Mouse (Mus musculus) testis, adult 2 months (tissue): ENCODE measurements around the gene Ccdc170. TPM values are rescaled to one million over a fixed set of nuclear protein-coding genes. Genes with fewer than 3 reads are reported as not detected.
A peak's percentile ranks its signal among the peaks of the same experiment; 100 is the strongest.
"Not testable (repeated sequence)": the region's sequence is repeated elsewhere in the genome, so short reads cannot be mapped to it uniquely, and the experiment has no call there.

Experiments
- H3K27ac ChIP-seq: fragments of 200-500 bp; 2 replicates; pipeline ENCODE4 v1.5.1; 2012; ENCODE audit warnings: low read depth, low read length; ENCODE audit not compliant: control insufficient read depth, insufficient read depth
- H3K27me3 ChIP-seq: fragments of 200-500 bp; 2 replicates; pipeline ENCODE4 v1.6.1; 2012; ENCODE audit warnings: mild to moderate bottlenecking, low read length, moderate library complexity; ENCODE audit not compliant: control insufficient read depth, insufficient read depth
- H3K36me3 ChIP-seq: fragments of 200-500 bp; 2 replicates; pipeline ENCODE4 v1.6.1; 2012; ENCODE audit warnings: mild to moderate bottlenecking, low read length; ENCODE audit not compliant: control insufficient read depth, insufficient read depth
- H3K4me1 ChIP-seq: fragments of 200-500 bp; 2 replicates; pipeline ENCODE4 v1.6.1; 2012; ENCODE audit warnings: low read length; ENCODE audit not compliant: control insufficient read depth, insufficient read depth
- H3K4me3 ChIP-seq: fragments of 200-500 bp; 2 replicates; pipeline ENCODE4 v1.5.1; 2012; ENCODE audit warnings: low read depth, mild to moderate bottlenecking, low read length, moderate library complexity, mixed read lengths; ENCODE audit not compliant: control insufficient read depth
- CTCF ChIP-seq: fragments of 200-500 bp; IDR thresholded peaks from 2 replicates; pipeline ENCODE4 v1.5.1; 2012; ENCODE audit warnings: low read depth, mild to moderate bottlenecking, inconsistent platforms, low read length, moderate library complexity; ENCODE audit not compliant: control insufficient read depth, insufficient read depth, insufficient replicate concordance
- POLR2A ChIP-seq: fragments of 200-500 bp; IDR thresholded peaks from 2 replicates; pipeline ENCODE4 v1.6.1; 2012; ENCODE audit warnings: low read depth, mild to moderate bottlenecking, inconsistent platforms, low read length, moderate library complexity; ENCODE audit not compliant: control insufficient read depth
- polyA plus RNA-seq: library from polyadenylated mRNA; depleted of rRNA; stranded (reverse); fragments of >200 nt; gene quantifications from 2 replicates; pipeline ENCODE4 v1.2.3, GENCODE M21; 2012; rRNA removed

The Ccdc170 gene
- polyA plus RNA-seq, 1 experiment, result 0.93 TPM

- TF ChIP-seq POLR2A (no peak), CTCF (no peak)
- H3K4me1 ChIP-seq, result no peaks in the 10 kb centered on the region; the same call in 1 of the 2 replicates
- H3K27ac ChIP-seq, result no peak overlapping the region
- no peaks in the 10 kb centered on the region for H3K36me3 ChIP-seq
- no peaks in the 10 kb centered on the region for H3K27me3 ChIP-seq
- no peak overlapping the region for H3K4me3 ChIP-seq
These were observed 118.6 kb downstream of the Ccdc170 start for GRCm38 (mm10) chr10:4600796-4601474.

DNA sequence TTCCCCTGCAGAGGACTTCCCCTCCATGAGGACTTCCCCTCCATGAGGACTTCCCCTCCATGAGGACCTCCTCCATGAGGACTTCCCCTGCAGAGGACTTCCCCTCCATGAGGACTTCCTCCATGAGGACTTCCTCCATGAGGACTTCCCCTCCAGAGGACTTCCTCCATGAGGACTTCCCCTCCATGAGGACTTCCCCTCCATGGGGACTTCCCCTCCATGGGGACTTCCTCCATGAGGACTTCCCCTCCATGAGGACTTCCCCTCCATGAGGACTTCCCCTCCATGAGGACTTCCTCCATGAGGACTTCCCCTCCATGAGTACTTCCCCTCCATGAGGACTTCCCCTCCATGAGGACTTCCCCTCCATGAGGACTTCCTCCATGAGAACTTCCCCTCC, 119.3 kb downstream of the Ccdc170 start:
- not testable (repeated sequence) for H3K4me3 ChIP-seq, H3K36me3 ChIP-seq, H3K27ac ChIP-seq, H3K27me3 ChIP-seq, H3K4me1 ChIP-seq

DNA sequence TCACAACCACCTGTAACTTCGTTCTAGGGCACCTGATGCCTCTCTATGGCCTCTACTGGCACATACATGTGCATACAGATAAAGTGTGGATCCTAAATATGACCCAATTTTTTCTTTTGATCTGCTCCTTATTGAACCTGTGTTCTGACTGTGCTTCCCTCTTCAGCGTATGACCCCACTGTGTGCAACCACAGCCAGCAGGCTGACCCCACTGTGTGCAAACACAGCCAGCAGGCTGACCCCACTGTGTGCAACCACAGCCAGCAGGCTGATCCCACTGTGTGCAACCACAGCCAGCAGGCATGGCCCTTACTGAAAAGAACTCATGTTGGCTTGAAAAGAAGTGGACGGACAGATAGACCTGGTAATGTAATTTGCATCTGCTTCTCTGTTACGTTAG, 120.2 kb downstream of the Ccdc170 start:
- Histone ChIP-seq H3K27me3 (no peaks in the 10 kb centered on the region), H3K36me3 (no peaks in the 10 kb centered on the region), H3K4me3 (no peak overlapping the region), H3K27ac (no peak overlapping the region), H3K4me1 (no peaks in the 10 kb centered on the region; the same call in 1 of the 2 replicates)
- TF ChIP-seq CTCF (no peak), POLR2A (no peak)

- Histone ChIP-seq H3K27me3 (no peaks in the 10 kb centered on the region), H3K4me3 (no peak overlapping the region), H3K27ac (no peak overlapping the region), H3K36me3 (no peaks in the 10 kb centered on the region), H3K4me1 (no peaks in the 10 kb centered on the region)
- TF ChIP-seq POLR2A (no peak), CTCF (no peak)
These were observed 122.4 kb downstream of the Ccdc170 start for GRCm38 (mm10) chr10:4604527-4605209.

GRCm38 (mm10) chr10:4610234-4610633, 127.9 kb downstream of the Ccdc170 start:
- Histone ChIP-seq H3K4me3 (no peak overlapping the region), H3K27ac (no peak overlapping the region), H3K27me3 (no peaks in the 10 kb centered on the region), H3K4me1 (peaks cover 3% of the 10 kb centered on the region), H3K36me3 (no peaks in the 10 kb centered on the region)
- no peak for TF ChIP-seq POLR2A
- TF ChIP-seq CTCF, result no peak

DNA sequence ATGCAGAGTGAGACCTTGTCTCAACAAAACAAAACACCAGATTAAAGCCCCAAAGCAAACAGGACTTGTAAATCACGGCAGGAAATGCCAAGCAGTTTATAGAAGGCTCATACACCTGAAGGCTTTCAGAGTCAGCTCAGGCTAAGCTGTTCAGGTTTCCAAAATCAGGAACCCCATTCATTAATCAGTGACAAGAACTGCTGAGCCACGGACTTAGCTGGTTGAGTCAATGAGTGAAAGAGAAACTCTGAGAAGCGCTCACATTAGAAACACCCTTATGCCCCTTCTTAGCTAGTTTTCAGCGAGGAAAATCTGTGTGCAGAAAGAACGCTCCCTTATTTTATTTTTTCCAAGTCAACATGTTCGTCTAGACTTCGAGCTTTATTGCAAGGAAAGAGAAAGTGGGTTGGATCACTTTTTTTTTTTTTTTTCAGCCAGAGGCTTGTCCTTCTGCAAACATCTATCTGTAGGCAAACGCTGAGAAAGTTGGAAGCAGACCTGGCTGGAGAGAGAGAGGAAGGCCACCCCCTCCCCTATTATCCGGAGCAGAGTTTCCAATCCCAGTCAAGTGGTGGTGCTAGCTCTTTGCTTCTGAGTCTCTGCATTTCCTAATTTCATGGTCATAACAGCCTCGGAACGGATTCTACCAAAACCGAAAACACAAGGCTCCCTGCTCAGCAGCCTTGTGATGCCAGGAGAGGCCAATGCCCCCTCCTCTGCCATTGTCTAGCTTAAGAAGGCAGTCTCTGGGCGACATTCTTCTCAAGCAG, 129.3 kb downstream of the Ccdc170 start, which contains the start of gene Esr1:
Esr1 (plus strand) TSS at position 208 of the 770 bp plus-strand sequence.
- TF ChIP-seq POLR2A (no peak), CTCF (no peak)
- Histone ChIP-seq H3K4me1 (peaks cover 3% of the 10 kb centered on the region), H3K27ac (peak within 1 kb of the TSS; percentile 73), H3K4me3 (peak within 1 kb of the TSS; percentile 69), H3K27me3 (no peaks in the 10 kb centered on the region), H3K36me3 (no peaks in the 10 kb centered on the region)

Other genes starting within 250 kb of the Ccdc170 start
- 427 and 446 TPM in 2 replicates for gene Akap12, start 216.1 kb upstream of the Ccdc170 start, polyA plus RNA-seq
- gene Zbtb2, start 94.4 kb upstream of the Ccdc170 start, polyA plus RNA-seq, result 2.3 TPM in 2 replicates
- 115 and 118 TPM in 2 replicates for gene Rmnd1, start 50.1 kb upstream of the Ccdc170 start, polyA plus RNA-seq
- 57.2 and 58.6 TPM in 2 replicates for gene Armt1, start 50.0 kb upstream of the Ccdc170 start, polyA plus RNA-seq
- 3.6 and 3.7 TPM in 2 replicates for gene Esr1, start 129.1 kb downstream of the Ccdc170 start, polyA plus RNA-seq